Mouse (Mus musculus): ENCODE results near the gene Ppm1f.
"Not testable (repeated sequence)": the region's sequence is repeated elsewhere in the genome, so short reads cannot be mapped to it uniquely, and the experiment has no call there.

The Ppm1f gene

GRCm38 (mm10) chr16:16911641-16912597 is 15.7 kb downstream of the Ppm1f start:
- DNase-seq, result peak; percentile 82 to 84

DNA sequence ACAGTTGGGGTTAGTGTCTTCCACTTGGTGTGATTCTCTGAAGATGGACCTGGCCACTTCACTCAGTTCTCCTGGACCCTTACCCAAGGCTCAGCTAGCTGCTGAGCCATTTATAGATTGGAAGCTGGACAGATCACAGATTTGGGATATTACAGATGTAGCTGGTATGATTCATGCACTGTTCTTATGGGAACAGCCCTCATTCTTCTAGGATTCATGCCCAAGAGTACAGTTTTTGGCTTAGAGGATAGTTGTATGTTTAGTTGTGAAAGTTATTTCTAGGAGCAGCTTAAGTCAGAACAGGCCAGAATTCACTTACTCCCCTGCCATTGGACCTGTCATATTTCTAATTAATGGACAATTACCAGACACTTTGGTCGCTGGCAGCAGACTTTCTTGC is 17.2 kb downstream of the Ppm1f start:
- no peak for DNase-seq

- DNase-seq, result no peak
Measured at GRCm38 (mm10) chr16:16918441-16919117, 22.3 kb downstream of the Ppm1f start.

GRCm38 (mm10) chr16:16921021-16921435 is 24.8 kb downstream of the Ppm1f start:
- DNase-seq, result peak; percentile 51 to 61

GRCm38 (mm10) chr16:16924481-16924880 is 28.2 kb downstream of the Ppm1f start:
- DNase-seq, result no peak

- DNase-seq, result no peak
Measured at GRCm38 (mm10) chr16:16926536-16926935, 30.3 kb downstream of the Ppm1f start.

GRCm38 (mm10) chr16:16928908-16929307 is 32.6 kb downstream of the Ppm1f start:
- not testable (repeated sequence) for DNase-seq

GRCm38 (mm10) chr16:16930326-16930725 is 34.1 kb downstream of the Ppm1f start:
- DNase-seq, result no peak

GRCm38 (mm10) chr16:16930810-16931296 is 34.6 kb downstream of the Ppm1f start:
- DNase-seq, result no peak

- DNase-seq, result no peak
Measured at GRCm38 (mm10) chr16:16939543-16939942, 43.3 kb downstream of the Ppm1f start.

- no peak for DNase-seq
Measured at GRCm38 (mm10) chr16:16941078-16941477, 44.8 kb downstream of the Ppm1f start.

- DNase-seq, result no peak
Measured at GRCm38 (mm10) chr16:16958575-16958974, 62.3 kb downstream of the Ppm1f start.

DNA sequence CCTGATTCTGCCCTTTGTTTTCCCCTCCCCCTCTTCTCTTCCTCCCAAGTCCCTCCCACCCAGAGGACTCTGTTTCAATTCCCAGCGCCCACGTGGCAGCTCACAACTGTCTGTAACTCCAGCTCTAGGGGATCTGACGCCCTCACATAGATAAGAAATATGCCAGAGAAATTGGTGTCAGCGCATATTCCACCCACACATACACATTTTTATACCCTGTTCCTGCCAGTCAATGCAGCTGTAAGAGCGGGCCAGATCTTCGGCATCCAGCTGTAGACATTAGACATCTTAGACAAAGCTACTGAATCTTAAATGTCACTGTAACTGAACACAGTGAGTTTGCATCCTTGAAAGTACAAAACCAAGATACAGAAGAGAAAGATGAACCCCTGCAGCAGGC is 63.6 kb downstream of the Ppm1f start:
- DNase-seq, result no peak

DNA sequence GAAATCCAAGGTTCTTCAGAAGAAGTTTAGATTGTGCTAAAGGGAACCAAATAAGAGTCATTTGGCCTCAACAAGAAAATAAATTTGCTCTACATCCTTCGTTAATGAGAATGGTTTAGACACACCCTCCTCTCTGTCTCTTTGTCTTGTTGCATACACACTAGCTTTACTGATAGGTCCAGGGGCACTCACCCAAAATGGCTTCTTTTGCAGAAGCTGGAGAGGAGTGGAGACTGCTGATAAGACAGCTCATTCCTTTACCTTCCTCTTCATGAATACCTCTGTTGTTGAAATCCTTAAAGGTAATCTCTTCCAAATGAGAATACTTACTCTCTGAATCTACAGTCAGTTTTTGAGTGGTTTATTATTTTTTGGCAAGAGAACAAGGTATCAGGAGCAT is 68.9 kb downstream of the Ppm1f start:
- no peak for DNase-seq

DNA sequence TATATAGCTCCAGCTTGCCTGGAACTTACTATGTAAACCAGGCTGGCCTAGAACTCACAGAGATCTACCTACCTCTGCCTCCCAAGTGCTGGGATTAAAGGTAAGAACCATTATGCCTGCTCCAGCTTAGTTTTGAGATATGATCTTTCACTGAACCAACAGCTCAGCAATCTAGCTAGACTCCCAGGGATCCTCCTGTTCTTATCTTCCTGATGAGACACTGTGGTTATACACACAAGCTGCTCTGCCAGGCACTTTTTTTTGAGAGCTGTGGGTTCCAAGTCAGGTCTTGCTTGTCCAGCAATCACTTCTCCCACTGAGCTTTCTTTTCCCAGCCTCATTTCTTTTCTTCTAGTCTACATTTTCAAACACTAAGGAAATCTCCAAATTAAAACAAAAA is 70.0 kb downstream of the Ppm1f start:
- DNase-seq, result no peak
